Mouse (Mus musculus): ENCODE data around the gene Hemgn.
A peak's percentile ranks its signal among the peaks of the same experiment; 100 is the strongest.

The Hemgn gene

GRCm38 (mm10) chr4:46413406-46413805 is at the start of gene Hemgn:
Hemgn (minus strand) TSS chr4:46413506.
- no peak for DNase-seq (ENCODE audit: low read depth in 1 of 2, low spot score in 2 of 2)

DNA sequence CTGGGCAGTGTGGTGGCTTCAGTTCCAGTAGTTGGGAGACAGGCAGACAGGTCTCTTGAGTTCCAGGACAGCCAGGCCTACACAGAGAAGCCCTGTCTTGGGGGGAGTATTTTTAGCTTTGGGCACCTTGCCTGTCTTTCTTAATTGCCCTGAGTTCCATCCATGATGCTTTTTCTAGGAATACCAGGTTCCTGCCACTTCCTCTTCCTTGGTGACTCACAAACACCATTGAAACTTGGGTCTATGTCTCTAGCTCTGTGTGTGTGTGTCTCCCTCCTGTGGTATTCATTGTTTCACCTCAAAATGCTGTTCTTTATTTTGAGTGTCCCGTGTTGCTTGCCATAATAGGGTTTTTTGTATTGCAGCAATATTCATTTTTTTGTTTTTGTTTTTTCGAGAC is 45.1 kb upstream of the Hemgn start:
- no peak for DNase-seq (ENCODE audit: low read depth in 1 of 2, low spot score in 2 of 2)

GRCm38 (mm10) chr4:46457186-46457585 is 43.9 kb upstream of the Hemgn start:
- no peak for DNase-seq (ENCODE audit: low read depth in 1 of 2, low spot score in 2 of 2)

GRCm38 (mm10) chr4:46456762-46457161 is 43.5 kb upstream of the Hemgn start:
- no peak for DNase-seq (ENCODE audit: low read depth in 1 of 2, low spot score in 2 of 2)

DNA sequence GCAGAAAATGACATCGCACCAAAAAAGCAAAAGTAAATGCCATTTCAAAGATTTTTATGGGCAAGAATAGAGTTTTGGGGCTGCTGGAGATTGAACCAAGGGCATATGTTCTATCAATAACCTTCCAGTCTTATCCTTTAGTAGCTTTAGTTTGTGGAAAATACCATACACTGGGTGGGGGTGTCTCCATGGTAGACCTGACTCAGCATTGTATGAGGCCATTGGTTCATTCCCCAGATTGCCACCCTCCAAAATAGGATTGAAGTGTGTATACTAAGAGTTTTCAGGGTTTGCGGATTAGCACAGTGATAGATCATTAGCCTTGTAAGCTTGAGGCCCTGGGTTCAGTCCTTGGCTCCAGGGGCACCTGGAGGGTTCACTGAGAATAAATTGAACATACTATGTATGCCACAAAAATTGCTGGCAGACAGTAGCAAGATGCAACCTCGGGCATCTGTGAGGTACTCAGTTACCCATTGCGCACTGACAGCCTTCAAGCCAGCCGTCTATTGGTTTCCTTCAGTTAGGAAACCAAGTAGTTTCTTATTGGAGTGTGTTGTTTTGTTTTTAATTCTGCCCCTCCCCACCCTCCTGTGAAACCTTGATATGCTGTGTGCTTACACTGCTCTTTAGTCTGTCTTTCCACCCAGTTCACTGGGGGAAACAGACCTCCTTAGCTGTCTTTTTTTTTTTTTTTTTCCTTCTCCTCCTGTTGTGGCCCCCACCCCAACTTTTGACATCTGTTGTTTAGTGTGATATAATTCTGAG is 41.0 kb upstream of the Hemgn start:
- no peak for DNase-seq (ENCODE audit: low read depth in 1 of 2, low spot score in 2 of 2)

- no peak for DNase-seq (ENCODE audit: low read depth in 1 of 2, low spot score in 2 of 2)
These were observed 39.8 kb upstream of the Hemgn start for GRCm38 (mm10) chr4:46452855-46453719.

GRCm38 (mm10) chr4:46452481-46452850 is 39.2 kb upstream of the Hemgn start:
- DNase-seq (ENCODE audit: low read depth in 1 of 2, low spot score in 2 of 2): peak; percentile 27 to 59

GRCm38 (mm10) chr4:46451758-46452480 is 38.6 kb upstream of the Hemgn start:
- peak; percentile 34 to 62 for DNase-seq (ENCODE audit: low read depth in 1 of 2, low spot score in 2 of 2)

DNA sequence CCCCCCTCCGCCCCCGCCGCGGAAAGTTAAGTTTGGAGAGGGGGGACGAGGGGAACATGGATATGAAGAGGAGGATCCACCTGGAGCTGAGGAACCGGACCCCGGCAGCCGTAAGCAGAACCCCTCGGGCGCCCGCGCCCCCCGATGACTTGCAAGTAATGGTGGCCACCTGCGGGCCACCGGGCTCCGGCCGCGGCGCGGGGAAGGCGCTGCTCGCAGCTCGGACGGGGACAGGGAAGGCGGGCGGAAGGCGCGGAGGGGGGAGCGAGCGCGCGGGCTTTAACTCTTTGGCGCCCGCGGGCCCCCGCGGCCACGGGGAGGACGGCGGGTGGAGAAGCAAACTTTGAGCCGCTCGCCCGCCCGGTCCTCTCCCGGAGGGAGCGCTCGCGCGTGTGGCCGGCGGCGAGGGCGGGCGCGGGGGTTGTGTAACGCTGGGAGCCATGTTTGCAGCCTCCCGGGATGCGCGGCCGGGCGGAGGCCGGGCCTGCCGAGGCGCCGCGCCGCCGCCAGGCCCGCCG is 38.0 kb upstream of the Hemgn start:
- peak; percentile 7 to 47 for DNase-seq (ENCODE audit: low read depth in 1 of 2, low spot score in 2 of 2)

- DNase-seq (ENCODE audit: low read depth in 1 of 2, low spot score in 2 of 2): peak; percentile 71 to 85
These were observed 37.3 kb upstream of the Hemgn start, which contains the start of gene Anp32b for GRCm38 (mm10) chr4:46450519-46451131. Anp32b (plus strand) TSS chr4:46450902.

- DNase-seq (ENCODE audit: low read depth in 1 of 2, low spot score in 2 of 2): no peak
These were observed 36.8 kb upstream of the Hemgn start for GRCm38 (mm10) chr4:46450020-46450518.

- DNase-seq (ENCODE audit: low read depth in 1 of 2, low spot score in 2 of 2): no peak
These were observed 35.6 kb upstream of the Hemgn start for GRCm38 (mm10) chr4:46448886-46449285.

DNA sequence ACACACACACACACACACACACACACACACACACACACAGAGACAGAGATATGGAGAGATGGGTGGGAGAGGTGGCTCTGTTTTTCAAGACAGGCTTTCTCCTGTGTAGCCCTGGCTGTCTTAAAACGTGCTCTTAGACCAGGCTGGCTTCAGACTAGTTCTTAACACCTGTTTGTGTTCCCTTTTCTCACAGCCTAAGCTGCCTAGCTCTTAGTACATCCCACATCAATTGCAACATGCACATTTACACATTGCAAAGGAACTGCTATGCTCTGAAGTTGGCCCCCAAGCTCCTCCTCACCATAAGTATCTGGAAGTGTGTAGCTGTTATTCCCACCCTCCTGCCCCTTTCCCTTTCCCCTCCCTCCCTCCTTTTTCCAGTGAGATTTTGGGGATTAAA is 34.2 kb upstream of the Hemgn start:
- no peak for DNase-seq (ENCODE audit: low read depth in 1 of 2, low spot score in 2 of 2)

DNA sequence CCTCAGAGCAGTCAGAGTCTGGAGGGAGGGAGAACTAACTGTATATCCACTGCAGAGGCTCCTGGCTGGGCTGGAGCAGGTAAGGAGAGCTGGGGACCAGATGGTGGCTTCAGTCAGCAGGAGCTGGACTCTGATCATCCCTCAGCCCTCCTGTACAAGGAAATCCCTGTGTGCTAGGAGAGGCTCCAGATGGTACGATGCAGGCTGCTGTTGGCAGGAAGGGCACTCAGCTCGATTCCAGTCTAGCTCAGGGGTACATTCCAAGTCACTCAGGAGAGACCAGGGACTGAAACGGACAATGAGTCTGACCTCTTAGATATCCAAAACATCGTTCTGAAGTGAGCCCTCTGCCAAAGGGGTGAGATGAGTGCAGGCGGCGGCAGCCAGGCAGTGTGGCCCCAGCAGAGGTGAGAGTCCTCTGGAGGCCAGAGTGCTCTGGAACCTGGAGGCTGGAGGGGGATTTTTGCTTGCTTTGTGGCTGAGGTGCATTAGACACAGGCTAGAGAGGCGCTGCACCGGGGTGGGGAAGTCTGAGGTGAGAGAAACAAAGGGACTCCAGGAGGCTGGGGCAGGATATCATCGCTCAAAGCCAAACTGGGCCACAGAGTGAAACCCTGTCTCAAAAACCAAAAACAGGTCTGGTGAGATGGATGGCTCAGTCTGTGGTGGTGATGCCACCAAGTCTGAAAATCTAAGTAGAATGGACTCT is 32.1 kb upstream of the Hemgn start:
- no peak for DNase-seq (ENCODE audit: low read depth in 1 of 2, low spot score in 2 of 2)

DNA sequence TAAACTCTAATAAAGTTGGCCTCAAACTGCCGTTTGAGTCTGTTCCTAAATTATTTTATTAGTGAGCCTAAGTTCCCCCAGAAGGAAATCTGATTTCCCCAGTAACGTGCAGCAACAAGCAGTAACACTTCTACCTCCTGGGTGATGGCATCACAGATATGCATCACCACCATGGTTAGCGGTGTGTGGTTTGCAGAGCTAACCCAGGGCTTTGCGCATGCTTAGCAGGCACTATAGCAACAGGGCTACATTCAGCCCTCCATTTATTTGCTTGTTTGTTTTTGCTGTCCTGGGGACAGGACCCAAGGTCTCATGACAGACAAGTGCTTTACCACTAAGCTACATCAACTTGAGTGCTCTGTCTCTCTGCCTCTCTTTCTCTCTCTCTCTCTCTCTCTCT is 29.2 kb upstream of the Hemgn start:
- no peak for DNase-seq (ENCODE audit: low read depth in 1 of 2, low spot score in 2 of 2)

DNA sequence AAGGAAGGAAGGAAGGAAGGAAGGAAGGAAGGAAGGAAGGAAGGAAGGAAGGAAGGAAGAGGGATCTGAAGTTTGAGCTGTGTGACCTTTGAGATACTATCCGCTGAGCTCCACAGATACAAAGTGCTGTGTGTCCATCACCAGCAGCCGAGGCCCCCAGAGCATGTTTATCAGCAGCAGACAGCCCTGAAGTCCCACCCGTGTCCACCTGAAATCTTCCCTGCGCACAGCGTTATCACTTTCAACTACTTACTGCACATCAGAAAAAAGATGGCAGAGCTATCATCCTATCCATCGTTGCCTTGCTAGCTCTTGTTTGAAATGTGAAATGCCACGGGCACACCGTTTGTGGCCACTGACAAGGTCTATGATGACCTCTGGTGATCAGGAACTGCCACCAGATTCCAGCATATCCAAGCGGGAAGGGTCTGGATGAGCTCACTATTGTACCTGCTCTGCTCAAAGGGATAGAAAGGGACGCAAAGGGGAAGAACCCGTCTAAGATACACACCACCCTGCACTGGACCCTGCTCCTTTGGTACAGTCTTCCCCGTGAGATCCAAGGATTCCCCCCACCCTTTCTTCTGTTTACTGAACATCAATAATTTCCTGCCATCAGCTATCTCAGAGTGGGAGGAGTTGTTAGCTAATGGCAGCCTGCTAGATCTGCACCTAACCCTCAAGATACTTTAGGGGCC is 19.2 kb upstream of the Hemgn start:
- DNase-seq (ENCODE audit: low read depth in 1 of 2, low spot score in 2 of 2): no peak

GRCm38 (mm10) chr4:46428903-46429499 is 15.7 kb upstream of the Hemgn start:
- DNase-seq (ENCODE audit: low read depth in 1 of 2, low spot score in 2 of 2): no peak

GRCm38 (mm10) chr4:46422625-46423024 is 9.3 kb upstream of the Hemgn start:
- DNase-seq (ENCODE audit: low read depth in 1 of 2, low spot score in 2 of 2): no peak

DNA sequence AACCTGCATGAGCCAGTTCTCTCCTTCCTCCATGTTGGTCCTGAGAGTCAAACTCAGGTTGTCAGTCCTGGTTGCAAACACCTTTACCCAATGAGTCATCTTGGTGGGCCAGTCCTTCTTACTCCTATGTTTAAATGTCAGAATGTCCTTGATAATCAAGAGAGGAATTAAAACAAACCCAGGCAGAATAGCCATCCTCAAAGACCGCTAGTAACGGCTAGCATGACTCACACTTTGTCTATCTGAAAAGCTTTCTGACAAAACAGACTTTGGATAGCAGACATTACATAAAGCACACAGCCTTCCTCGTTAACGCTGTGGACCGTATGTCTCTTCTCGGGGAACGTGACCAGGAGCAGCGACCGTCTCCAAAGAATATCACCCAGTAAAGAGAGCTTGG is 5.5 kb upstream of the Hemgn start:
- no peak for DNase-seq (ENCODE audit: low read depth in 1 of 2, low spot score in 2 of 2)

All from monocyte, adult 2 months (primary cell).